Mouse (Mus musculus): ENCODE results near the gene Birc5. TPM values are rescaled to one million over a fixed set of nuclear protein-coding genes. Genes with fewer than 3 reads are reported as not detected.

Gene Birc5
- polyA plus RNA-seq, 1 experiment from 2014 or later: 50.1 TPM

DNA sequence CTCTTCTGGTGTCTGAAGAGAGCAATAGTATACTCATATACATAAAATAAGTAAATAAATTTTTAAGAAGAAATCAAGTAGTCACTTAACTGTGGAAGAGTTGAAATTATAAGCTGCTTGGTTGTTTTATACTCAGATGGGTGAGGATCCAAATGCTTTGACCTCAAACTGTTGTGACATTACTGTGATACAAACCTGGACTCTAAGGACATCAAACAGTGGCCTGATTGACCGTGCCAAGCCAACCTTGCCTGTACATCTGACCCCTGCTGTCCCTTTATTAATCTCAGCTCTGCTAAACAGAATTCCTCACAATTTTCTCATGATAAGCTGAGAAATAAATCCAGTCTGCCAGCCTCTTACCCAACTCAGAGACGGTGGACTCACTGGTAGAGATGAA lies 3.4 kb upstream of the Birc5 start:
- ATAC-seq (ENCODE audit: low read depth): no peak

DNA sequence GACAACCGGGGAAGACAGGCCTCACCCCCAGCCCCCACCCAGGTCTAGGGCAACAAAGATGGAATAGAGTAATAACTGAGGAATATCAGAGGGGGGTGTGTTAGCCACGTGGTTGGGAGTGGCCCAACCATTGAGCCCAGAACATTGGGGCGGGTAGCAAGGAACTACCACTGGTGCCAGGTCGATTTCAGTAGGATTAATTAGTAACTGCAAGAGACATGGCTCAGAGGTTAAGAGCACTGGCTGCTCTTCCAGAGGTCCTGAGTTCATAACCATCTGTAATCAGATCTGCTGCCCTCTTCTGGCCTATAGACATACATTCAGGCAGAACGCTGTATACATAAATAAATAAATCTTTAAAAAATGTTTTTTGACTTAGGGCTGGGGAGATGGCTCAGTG lies 2.4 kb upstream of the Birc5 start:
- Histone ChIP-seq H3K27ac (replicated peaks) (no peak overlapping the region), H3K4me3 (no peak overlapping the region), H3K4me1 (replicated peaks) (peaks cover 25% of the 10 kb centered on the region), H3K36me3 (no peaks in the 10 kb centered on the region), H3K4me2 (no peak overlapping the region), H3K9me3 (no peaks in the 10 kb centered on the region), H3K27me3 (no peaks in the 10 kb centered on the region), H3K9ac (no peak overlapping the region)
- ATAC-seq (ENCODE audit: low read depth): no peak
- 55% methylated on average over 5 of the region's 5 CpGs for WGBS

More for the DNA sequence above, 3.4 kb upstream of the Birc5 start:
- 93% methylated on average over 2 of the region's 2 CpGs for WGBS
- Histone ChIP-seq H3K27ac (replicated peaks) (no peak overlapping the region), H3K9me3 (no peaks in the 10 kb centered on the region), H3K4me1 (replicated peaks) (peaks cover 25% of the 10 kb centered on the region), H3K4me2 (no peak overlapping the region), H3K9ac (no peak overlapping the region), H3K36me3 (no peaks in the 10 kb centered on the region), H3K4me3 (no peak overlapping the region), H3K27me3 (no peaks in the 10 kb centered on the region)

DNA sequence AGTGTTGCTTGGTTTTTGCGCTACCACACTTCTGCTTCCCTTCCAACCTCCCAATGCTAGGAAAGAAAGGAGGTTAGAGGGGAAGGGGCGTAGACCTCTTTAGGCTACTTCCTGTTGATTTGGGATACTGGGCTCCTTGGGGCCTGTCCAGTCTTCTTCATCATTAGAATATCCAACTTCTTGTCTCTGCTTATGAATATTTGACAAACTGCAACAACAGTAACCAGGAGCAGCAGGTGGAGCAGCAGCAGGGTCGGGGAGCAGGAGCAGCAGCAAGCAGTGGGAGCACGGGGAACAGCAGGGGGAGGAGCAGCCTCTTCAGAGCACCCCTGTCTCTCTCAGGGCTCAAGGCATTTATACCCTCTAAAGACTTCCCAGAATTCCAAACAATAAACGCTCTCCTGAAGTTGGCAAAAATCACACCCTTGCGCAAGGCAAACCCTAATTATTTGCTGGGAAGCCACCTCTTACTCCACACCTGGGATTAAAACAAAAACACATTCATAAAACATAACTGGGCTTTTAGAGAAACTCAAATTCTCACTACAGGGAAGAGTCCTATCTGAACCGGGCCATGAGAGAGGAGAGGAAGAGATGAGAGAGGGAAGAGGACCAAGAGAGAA lies 1.3 kb upstream of the Birc5 start:
- no peaks in the 10 kb centered on the region for H3K27me3 ChIP-seq
- peak overlapping the region; percentile 99 for H3K27ac ChIP-seq (replicated peaks)
- peak overlapping the region; percentile 84 for H3K4me2 ChIP-seq
- H3K9ac ChIP-seq: peak overlapping the region; percentile 91
- no peak for ATAC-seq (ENCODE audit: low read depth)
- no peaks in the 10 kb centered on the region for H3K36me3 ChIP-seq
- peak overlapping the region; percentile 65 for H3K4me3 ChIP-seq
- H3K9me3 ChIP-seq: no peaks in the 10 kb centered on the region
- H3K4me1 ChIP-seq (replicated peaks): peaks cover 25% of the 10 kb centered on the region
- 82% methylated on average over 7 of the region's 7 CpGs for WGBS

DNA sequence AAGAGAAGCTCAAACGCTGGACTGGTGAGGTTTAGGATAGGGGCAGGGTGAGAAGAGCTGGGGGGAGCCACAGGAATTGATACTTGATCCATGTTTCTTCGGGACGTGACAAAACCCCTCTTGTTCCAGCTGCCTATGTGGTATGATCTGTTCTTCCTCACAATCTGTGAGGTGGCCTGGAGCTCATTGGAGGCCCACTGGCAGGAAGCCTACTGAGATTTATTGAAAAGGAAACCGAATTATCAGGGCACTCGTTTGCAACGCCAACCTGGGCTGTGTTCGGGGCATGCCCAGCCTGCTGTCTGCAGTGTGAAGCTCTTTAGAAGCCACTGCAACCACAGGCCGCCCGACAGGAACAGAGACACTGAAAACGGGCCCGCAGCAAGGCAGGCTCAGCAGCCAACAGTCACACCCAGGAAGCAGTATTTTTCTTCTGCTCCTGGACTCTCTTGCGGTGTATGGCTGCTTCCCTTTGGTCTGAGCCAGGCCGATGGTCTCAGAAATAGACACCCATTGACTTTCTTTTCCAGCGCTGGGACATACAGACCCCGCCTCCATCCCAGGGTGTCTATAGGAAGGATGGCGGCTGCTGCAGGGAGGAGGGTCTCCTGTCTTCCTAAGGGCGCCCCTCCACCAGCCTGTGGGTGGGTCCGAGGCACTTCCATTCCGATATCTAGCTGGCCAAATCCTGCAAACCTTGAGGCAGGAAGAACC lies 623 bp upstream of the Birc5 start:
- H3K27ac ChIP-seq (replicated peaks): peak overlapping the region; percentile 99
- H3K9ac ChIP-seq: peak overlapping the region; percentile 91
- 0 out of 2 replicates have a peak, but pooled peaks cover 6% of the 10 kb centered on the region for H3K36me3 ChIP-seq
- peak overlapping the region; percentile 65 for H3K4me3 ChIP-seq
- H3K27me3 ChIP-seq: no peaks in the 10 kb centered on the region
- ATAC-seq (ENCODE audit: low read depth): peak; percentile 92
- peaks cover 25% of the 10 kb centered on the region for H3K4me1 ChIP-seq (replicated peaks)
- H3K9me3 ChIP-seq: no peaks in the 10 kb centered on the region
- WGBS: 10% methylated on average over 19 of the region's 19 CpGs
- peak overlapping the region; percentile 84 for H3K4me2 ChIP-seq

DNA sequence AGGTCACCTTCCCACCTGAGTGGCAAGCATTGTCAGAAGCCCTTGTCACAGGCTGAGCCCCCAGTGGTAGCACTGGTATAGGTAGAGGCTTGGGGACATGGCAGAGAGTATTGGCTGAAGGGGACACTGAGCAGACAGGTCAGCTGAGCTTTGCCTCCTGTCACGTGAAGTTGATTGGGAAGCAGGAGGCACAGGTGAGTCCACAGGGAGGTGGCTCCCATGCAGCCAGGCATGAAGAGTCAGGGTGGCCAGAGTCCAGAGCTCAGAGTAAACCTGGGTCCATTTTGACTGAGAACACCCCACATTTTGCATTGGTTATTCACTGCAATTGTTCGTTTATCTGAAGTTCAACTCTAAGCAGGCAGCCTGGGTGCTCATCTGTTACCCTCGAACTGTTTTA lies 3.8 kb downstream of the Birc5 start:
- 85% methylated on average over 3 of the region's 3 CpGs for WGBS

DNA sequence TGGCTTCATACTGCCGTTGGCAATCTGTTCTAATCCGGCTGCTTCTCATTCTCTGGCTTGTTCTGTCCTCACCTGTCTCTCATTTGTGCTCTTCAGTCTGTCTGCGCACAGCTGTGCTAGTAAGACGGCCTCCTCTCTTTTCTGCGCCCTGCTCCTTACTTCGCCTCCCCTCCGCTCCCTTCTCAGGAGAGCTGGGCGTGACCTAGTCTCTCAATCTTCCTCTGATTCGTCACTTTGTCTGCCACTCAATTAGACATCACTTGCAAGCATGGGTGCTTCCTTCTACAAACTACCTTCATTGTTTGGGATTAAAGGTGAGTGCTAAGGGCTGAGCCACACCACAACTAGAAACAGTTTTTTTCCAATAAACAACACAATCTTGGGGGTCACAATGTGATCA lies 5.2 kb downstream of the Birc5 start:
- Histone ChIP-seq H3K9me3 (no peaks in the 10 kb centered on the region), H3K27ac (replicated peaks) (no peak overlapping the region), H3K9ac (no peak overlapping the region), H3K36me3 (peaks cover 25% of the 10 kb centered on the region), H3K4me1 (replicated peaks) (peaks cover 14% of the 10 kb centered on the region), H3K4me3 (no peak overlapping the region), H3K4me2 (no peak overlapping the region), H3K27me3 (peaks cover 1% of the 10 kb centered on the region)
- 94% methylated on average over 9 of the region's 9 CpGs for WGBS
- ATAC-seq (ENCODE audit: low read depth): no peak

More for the DNA sequence above, 3.8 kb downstream of the Birc5 start:
- peaks cover 25% of the 10 kb centered on the region for H3K36me3 ChIP-seq
- ATAC-seq (ENCODE audit: low read depth): no peak
- no peak overlapping the region for H3K9ac ChIP-seq
- no peaks in the 10 kb centered on the region for H3K9me3 ChIP-seq
- no peak overlapping the region for H3K27ac ChIP-seq (replicated peaks)
- no peak overlapping the region for H3K4me2 ChIP-seq
- H3K4me3 ChIP-seq: no peak overlapping the region
- H3K27me3 ChIP-seq: no peaks in the 10 kb centered on the region
- peaks cover 22% of the 10 kb centered on the region for H3K4me1 ChIP-seq (replicated peaks)

DNA sequence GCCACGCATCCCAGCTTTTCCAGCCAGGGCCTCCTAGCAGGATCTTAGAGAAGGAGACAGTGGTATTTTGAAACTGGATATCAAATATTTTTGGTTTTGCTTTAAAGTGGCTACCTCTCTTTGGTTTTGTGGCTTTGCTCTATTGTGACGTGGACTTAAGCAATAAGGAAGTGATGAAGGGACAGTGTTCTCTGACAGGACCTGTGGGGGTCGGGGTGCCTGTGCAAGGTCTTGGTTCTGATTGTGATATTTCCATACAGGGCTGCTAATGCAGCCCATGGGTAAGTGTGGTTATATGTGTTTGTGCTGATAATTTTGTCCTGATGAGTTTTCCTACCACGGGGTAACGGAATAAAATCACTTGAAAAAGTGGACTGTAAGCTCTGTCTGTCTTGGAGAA lies 6.3 kb downstream of the Birc5 start:
- Histone ChIP-seq H3K9me3 (no peaks in the 10 kb centered on the region), H3K4me3 (no peak overlapping the region), H3K36me3 (peaks cover 25% of the 10 kb centered on the region), H3K27ac (replicated peaks) (no peak overlapping the region), H3K9ac (no peak overlapping the region), H3K27me3 (peaks cover 12% of the 10 kb centered on the region), H3K4me2 (no peak overlapping the region), H3K4me1 (replicated peaks) (peaks cover 7% of the 10 kb centered on the region)
- no peak for ATAC-seq (ENCODE audit: low read depth)
- 95% methylated on average over 5 of the region's 5 CpGs for WGBS

DNA sequence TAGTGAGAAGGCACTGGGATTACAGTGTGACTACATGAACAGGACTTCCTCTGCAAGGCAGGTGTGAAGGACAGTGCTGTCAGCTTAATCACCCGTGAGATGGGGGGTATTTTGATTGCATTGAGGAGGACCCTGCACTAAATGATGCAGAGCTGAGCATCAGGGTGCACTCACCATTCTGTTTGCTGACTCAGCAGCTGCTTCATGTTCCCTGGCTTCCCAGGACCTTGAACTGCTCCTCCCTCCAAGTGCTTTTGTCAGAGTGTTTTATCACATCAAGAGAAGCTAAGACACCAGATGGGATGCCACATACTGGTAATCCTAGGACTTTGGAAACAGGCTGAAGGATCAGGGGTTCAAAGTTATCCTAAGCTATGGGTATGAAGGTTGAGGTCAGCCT lies 6.9 kb downstream of the Birc5 start:
- Histone ChIP-seq H3K27ac (replicated peaks) (no peak overlapping the region), H3K9me3 (no peaks in the 10 kb centered on the region), H3K4me2 (no peak overlapping the region), H3K9ac (no peak overlapping the region), H3K4me1 (replicated peaks) (peaks cover 9% of the 10 kb centered on the region; the same call in 1 of the 2 replicates), H3K4me3 (no peak overlapping the region), H3K36me3 (peaks cover 25% of the 10 kb centered on the region), H3K27me3 (peaks cover 18% of the 10 kb centered on the region)
- ATAC-seq (ENCODE audit: low read depth): no peak
- 94% methylated on average over 1 of the region's 1 CpGs for WGBS

DNA sequence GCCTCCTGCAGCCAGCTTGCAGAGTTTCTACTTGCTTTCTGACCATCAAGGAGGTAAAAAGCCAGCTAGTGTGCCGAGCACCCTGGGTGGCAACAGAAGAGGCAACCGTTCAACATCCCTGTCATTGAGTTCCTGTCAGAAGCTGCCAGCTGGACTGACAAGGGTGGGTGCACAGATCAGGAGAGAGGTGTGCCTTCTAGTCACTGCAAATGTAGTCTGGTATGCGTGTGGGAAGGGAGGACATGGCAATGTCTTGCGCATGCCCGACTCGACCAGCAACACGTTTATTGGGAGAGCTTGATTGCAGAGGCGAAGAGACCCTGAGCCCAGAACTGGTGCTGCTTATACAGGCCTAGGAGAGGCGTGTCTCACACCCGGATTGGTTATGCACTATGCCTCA lies 8.4 kb downstream of the Birc5 start:
- Histone ChIP-seq H3K4me1 (replicated peaks) (peaks cover 9% of the 10 kb centered on the region; the same call in 1 of the 2 replicates), H3K27me3 (peaks cover 33% of the 10 kb centered on the region), H3K9me3 (no peaks in the 10 kb centered on the region), H3K4me2 (no peak overlapping the region), H3K9ac (no peak overlapping the region), H3K4me3 (no peak overlapping the region), H3K27ac (replicated peaks) (no peak overlapping the region), H3K36me3 (peaks cover 25% of the 10 kb centered on the region)
- ATAC-seq (ENCODE audit: low read depth): no peak
- WGBS: 94% methylated on average over 10 of the region's 10 CpGs

DNA sequence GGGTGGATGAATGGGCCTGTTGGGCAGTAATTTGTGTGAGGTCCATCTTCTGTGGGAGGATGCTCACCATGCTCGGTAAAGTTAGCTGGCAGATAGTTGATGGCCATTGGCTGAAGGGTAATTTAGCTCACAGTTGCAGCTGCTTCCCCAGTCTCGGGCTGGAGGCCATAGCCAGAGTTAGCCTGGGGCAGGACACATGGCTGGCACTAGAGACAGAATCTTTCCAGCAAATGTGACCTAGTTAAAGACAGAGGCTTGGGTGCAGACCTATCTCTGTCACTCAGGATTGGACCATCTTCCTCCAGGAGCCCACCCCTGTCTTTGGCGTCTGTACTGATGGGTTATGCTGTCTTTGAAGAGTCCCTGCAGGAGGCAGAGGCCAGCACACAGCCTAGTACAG lies 9.3 kb downstream of the Birc5 start:
- Histone ChIP-seq H3K27ac (replicated peaks) (no peak overlapping the region), H3K9me3 (no peaks in the 10 kb centered on the region), H3K36me3 (peaks cover 19% of the 10 kb centered on the region), H3K27me3 (peaks cover 39% of the 10 kb centered on the region), H3K4me3 (no peak overlapping the region), H3K4me2 (no peak overlapping the region), H3K4me1 (replicated peaks) (peaks cover 14% of the 10 kb centered on the region; the same call in 1 of the 2 replicates), H3K9ac (no peak overlapping the region)
- 31% methylated on average over 3 of the region's 3 CpGs for WGBS
- ATAC-seq (ENCODE audit: low read depth): no peak

DNA sequence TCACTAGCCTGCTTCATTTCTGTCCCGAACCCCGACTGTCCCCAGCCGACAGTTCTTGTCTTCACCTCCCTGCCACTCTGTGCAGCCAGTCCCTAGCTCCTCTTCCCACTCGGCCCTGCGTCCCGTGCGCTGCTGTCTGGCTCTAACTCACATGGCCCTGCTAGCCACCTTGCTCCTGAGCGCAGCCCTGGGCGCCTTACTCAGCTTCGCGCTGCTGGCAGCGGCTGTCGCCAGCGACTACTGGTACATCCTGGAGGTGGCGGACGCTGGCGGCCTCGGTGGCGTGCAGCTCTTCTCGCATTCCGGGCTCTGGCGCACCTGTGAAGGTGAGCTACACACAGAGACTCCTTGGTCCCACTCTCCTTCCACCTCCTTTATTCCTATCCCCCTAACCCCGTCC lies 11.6 kb downstream of the Birc5 start, which contains the start of gene Tmem235:
Gene Tmem235 (plus strand): TSS at position 152 of the 400 bp plus-strand sequence.
- H3K9ac ChIP-seq: peak within 1 kb of the TSS; percentile 47; the same call in 1 of the 2 replicates
- peaks cover 41% of the 10 kb centered on the region for H3K27me3 ChIP-seq

DNA sequence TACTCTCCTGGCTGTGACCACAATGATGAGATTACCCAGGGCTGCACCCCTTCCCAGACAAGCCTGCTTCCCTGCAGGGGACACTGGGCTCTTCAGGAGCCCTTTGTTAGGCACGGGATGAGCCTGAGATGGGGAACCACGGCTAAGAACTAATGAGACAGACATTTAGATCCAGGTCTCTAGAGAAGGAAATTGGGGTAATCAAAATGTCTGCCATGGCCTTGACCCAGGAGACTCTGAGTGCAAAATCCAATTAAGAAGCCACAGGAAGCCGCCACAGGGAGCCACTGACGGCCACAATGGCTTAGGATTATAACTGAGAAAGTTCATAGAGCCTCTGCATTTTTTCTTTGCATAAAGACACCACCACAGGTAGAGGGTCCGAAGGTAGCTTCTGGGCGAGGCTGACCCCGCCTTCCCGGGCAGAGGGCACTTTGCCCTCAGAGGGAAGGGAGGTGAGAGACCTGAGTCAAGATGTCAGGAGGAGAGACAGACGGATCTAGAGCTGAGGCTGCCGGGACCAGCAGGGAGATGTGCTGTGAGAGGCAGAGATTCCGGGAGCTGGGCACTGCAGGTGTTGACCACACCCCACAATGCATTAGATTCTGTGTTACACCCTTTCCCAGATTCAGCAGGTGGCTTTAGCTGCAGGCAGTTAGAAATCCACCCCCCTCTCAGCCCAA lies 14.3 kb downstream of the Birc5 start:
- ATAC-seq (ENCODE audit: low read depth): no peak
- Histone ChIP-seq H3K4me2 (no peak overlapping the region), H3K9ac (no peak overlapping the region), H3K36me3 (no peaks in the 10 kb centered on the region), H3K4me3 (no peak overlapping the region), H3K27ac (replicated peaks) (no peak overlapping the region), H3K4me1 (replicated peaks) (peaks cover 40% of the 10 kb centered on the region), H3K27me3 (peaks cover 41% of the 10 kb centered on the region), H3K9me3 (no peaks in the 10 kb centered on the region)
- WGBS: 36% methylated on average over 11 of the region's 11 CpGs

More for the DNA sequence above, 11.6 kb downstream of the Birc5 start, which contains the start of gene Tmem235:
- H3K36me3 ChIP-seq: peaks cover 17% of the 10 kb centered on the region
- H3K9me3 ChIP-seq: no peaks in the 10 kb centered on the region
- H3K4me3 ChIP-seq: no peak within 1 kb of the TSS
- H3K27ac ChIP-seq (replicated peaks): no peak within 1 kb of the TSS
- 3% methylated on average over 23 of the region's 23 CpGs for WGBS
- H3K4me1 ChIP-seq (replicated peaks): peaks cover 22% of the 10 kb centered on the region
- ATAC-seq (ENCODE audit: low read depth): no peak
- peak within 1 kb of the TSS; percentile 26; the same call in 1 of the 2 replicates for H3K4me2 ChIP-seq
